Mouse (Mus musculus): ENCODE measurements at regions not wholly inside any gene's neighbourhood (a gene's known extent, or its start where the extent isn't known, plus 50 kb on each side); places are given as distances from the start of the nearest gene placed in this dataset.

DNA sequence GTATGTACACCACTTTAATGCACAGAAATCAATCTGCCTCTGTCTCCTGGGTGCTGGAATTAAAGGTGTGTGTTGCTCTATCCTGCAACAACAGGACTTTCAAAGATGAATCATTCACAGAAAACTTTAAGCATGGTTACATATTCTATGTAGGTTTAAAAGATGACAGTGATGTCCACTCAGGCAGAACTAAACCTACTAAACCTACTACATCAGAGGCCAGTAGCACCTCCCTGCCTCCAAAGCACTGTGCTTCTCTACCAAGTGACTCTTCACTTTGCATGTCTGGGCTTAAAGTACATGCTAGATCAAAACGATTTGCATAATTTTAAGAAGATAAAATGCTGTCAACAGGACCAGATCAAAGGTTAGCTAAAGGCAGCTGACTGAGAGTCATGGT is 156.0 kb upstream of the Cttnbp2 start:
- WGBS: 79% methylated on average over 1 of the region's 1 CpGs
- no peak for DNase-seq (ENCODE audit: low read depth, low spot score)

DNA sequence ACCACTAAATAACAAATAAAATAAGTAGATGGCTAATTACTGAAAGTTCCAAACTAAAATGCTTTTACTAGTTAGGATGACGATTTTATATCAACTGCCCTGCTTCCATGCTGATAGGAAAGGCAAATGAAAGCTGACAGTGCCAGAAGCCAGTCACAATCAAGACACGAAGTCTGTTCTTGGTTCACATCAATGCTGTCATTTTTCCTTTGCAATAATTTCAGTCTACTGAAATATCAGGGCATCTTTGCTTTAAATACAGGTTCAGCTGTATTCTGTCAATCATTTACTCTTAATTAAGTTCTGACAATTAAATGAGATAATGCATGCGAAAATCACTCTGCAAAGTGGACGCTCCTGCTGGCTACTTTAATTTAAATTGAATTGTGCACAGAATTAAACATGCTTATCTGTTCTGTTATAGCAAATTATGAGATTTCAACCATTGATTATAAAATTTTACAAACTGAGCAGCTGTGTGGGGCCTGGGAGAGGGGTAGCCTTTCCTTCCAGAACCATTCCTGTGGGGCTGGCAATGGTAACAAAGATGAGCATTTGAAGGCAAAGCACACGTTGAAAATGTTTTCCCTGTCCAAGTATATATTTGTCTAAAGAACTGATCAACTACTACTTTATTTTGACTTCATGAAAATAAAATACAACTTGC is 160.1 kb upstream of the Cttnbp2 start:
- DNase-seq (ENCODE audit: low read depth, low spot score): no peak
- WGBS: 60% methylated on average over 5 of the region's 5 CpGs

DNA sequence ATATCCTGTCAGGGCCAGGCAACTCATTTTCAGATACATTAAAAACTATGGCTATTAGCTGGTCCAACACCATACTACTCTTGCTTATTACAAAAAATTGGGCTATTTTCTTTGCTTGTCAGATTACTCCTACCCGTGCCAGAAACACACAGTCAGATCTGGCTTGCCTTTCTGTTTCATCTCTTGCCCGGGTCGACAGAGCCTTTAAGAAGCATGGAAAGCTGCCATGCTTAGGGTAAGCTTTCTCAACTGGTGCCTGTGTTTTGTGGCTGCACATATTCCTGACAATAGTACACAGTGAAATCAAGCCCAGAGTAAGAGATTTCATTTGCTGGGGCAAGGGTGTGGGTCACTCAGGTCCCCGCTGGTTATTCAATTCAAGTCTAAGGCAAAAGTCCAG is 162.5 kb upstream of the Cttnbp2 start:
- DNase-seq (ENCODE audit: low read depth, low spot score): no peak
- 80% methylated on average over 4 of the region's 4 CpGs for WGBS

DNA sequence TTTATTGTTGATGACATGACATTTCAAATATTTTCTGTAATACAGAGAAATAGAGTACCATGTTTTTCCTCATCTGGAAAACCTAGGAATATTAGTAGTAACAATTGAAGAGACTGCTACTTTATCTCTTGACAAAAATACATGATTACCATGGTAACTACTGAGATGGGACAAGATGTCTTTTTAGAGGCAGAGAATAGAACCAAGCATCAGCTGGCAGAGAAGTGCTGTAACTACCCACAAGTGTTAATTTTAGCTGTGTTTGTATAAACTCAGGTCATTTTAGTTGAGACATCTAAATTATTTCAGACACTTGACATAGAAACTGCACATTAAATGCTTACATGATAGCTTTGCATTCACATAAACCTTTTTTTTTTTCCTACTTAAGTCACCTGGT is 166.1 kb upstream of the Cttnbp2 start:
- no peak for DNase-seq (ENCODE audit: low read depth, low spot score)

DNA sequence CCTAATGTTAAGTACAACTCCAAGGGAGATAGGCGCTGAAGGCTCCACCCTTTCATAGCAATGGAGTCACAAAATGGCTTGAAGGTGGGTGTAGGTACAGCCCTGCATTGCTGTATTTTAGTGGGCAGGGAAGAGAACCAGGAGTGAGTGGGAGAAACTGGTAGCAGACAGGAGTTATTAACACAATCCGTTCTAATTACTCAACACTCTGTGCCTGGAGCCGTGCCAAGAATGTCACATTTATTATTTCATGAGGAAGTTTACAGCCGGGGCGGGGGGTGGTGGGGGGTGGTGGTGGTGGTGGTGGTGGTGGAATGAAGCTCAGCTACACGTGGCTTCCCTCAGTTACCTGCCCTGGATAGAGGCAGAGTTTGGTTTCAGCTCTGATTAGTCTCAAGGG is 166.3 kb upstream of the Lsm8 start:
- 18% methylated on average over 6 of the region's 6 CpGs for WGBS
- DNase-seq (ENCODE audit: low read depth, low spot score): no peak

DNA sequence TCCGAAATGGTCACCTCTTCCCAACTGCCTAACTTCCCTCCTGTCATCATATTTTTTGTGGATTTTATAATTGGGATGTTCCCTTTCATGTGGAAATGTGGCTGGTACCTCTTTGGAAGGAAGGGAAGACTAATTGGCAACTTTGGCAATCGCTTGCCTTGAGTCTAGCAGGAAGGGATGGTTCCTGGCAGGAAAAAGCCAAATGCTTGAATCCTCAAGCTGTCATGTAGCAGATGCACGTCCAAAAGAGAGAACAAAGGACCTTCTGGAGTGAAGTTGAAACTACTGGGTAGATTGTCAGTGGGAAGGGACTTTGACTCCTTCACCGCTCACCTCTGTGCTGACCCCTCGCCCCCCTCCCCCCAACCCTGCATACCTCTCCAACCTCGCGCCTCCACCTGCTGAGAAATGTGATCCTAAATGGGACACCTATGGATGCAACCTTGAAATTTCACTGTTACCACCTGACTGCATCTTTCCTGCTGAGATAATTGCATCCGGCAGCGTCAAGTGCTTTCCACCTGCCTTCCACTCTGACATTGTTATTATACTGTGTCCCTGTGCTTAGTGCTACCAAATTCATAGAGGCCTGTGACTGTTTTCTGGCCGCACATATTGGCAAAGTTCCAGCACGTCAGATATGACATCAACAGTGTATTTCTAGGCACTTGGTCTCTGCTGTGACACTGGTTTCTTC is 159.6 kb upstream of the Lsm8 start:
- no peak for DNase-seq (ENCODE audit: low read depth, low spot score)
- 47% methylated on average over 11 of the region's 11 CpGs for WGBS

DNA sequence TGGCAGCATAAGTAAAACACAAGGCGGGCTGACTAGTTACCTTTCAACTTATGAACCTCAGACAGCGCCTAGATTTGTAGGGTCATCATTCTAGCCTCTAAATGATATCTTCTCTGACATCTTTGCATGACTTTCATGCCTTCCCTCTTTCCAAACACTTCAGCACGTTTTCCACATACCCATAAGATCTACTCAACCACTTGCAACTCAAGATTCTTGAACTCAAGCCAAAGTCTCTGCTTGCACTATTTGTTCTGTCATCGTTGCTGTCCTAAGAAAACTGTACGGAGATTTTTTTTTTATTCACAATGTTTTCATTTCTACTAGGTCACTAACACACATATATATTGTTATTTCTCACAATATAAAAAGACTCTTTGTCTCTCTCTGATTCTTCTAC is 150.8 kb upstream of the Lsm8 start:
- WGBS: 44% methylated on average over 5 of the region's 5 CpGs
- DNase-seq (ENCODE audit: low read depth, low spot score): no peak

DNA sequence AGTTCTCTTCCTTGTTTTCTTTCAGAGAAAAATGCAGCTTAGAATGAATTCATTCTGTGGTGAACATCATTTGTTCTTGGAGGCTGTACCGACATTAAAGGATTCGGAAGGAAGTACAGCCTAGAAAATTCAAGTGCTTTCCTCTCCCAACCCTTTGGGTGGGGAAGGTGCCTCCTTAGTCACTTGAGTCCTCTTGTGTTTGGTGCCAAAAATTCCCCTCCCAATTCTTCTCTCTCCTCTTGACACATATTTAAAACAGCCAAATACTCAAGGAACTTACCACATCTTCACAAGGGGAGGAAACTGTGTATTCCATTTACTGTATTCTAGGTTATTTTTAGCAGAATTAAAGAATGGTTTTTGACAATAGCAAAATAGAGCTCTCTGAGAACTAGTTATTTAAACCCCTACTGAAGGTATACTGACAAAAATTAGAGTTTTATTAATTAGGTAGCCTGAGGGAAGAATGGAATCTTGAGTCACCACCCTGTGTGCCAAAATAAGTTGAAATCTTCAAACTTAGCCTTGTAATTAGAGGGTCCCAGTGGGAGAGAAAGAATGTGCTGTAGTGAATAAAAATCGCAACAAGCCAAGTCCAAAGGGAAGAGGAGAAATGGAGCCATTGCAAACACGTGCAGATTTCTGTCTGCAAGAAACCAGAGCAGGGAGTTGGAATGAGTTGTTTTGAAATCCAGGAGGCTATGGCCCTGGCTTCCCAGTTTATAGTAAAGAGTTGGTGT is 149.2 kb upstream of the Lsm8 start:
- no peak for DNase-seq (ENCODE audit: low read depth, low spot score)
- 60% methylated on average over 4 of the region's 4 CpGs for WGBS

DNA sequence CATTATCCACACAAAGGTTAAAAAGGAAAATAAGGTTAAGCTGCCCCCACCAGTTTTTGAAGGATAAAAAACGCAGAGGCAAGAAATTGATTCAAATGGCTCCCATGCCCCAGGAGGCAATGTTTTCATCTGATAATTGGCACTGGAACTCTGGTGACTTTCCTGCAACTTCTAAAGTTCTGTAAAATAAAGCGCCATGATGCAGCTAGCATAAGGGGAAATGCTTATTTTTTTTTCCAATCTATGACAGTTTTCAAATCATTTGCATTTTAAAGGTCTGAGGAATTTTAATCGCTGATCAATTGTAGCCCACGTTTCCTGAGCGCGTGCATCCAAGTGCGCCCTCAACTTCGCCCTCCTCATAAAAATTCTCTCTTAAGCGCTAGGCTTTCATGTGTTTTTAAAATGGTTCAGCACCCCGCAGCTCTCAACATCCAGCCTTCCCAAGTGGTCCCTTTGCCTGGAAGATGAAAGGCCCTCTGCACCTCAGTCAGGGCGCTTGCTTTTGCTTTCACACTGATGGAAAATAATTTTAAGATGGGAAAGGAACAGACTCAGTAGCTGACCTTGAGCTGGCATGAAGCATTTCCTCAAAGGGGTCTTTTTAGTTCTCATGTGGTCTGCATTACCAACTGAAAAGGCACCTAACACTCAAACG is 148.5 kb upstream of the Lsm8 start:
- DNase-seq (ENCODE audit: low read depth, low spot score): no peak

DNA sequence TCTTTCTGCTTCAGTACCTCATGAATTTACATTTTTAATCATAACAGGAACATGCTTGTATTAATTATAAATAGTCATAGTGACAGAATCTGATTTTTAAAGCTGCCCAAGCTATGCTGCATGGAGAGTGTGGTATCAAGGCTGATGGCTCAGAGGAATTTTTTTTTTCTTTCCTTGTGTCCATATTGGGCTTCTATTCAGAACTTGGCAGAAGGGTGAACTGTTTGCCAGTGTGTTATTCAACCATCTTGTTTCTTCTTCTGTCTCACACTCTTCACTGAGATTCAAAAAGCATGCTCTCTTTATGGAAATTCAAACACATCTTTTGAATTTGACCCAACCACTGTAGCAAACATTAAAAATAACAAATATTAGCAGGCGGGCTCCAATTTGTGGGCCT is 137.6 kb upstream of the Lsm8 start:
- no peak for DNase-seq (ENCODE audit: low read depth, low spot score)
- WGBS: 94% methylated on average over 1 of the region's 1 CpGs

More for the DNA sequence above, 148.5 kb upstream of the Lsm8 start:
- WGBS: 29% methylated on average over 12 of the region's 12 CpGs

DNA sequence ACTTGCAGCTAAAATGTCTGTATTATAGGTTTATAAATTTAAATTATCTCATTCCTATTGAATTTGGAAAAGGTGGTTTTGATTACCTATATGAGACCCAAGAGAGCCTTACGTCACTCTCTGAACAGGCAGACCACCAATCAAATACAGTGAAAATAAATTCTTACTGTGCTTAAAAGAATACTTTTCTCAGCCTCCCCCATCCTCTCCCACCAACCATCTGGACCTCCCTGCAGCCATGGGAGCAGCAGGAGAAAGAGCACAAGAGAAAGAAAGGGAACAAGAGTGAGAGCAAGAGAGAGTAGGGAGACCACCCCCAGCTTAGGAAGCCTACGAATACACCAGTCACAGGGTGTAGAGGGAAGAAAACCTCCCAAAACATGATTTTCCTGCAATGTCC is 99.5 kb upstream of the Lsm8 start:
- DNase-seq (ENCODE audit: low read depth, low spot score): no peak
- WGBS: 82% methylated on average over 2 of the region's 2 CpGs

DNA sequence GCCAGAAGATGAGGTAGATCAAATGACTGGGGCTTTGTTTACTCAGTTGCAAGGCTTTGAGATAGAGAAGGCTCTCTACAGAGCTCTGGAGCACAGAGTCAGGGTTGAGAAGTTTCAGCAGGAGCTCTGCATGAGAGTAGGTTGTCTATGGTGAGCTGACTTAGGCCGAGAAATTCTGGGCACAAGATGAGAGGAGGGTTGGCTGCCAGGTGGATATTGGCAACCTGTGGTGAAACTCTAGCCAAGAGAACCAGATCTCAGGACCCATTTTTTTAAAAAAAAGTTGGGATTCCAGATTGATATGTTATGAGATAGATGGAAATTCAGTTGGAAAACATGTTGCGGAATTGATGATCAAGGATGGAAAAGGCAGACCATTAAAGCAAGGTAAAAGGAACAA is 83.8 kb upstream of the Lsm8 start:
- WGBS: 91% methylated on average over 2 of the region's 2 CpGs
- no peak for DNase-seq (ENCODE audit: low read depth, low spot score)

DNA sequence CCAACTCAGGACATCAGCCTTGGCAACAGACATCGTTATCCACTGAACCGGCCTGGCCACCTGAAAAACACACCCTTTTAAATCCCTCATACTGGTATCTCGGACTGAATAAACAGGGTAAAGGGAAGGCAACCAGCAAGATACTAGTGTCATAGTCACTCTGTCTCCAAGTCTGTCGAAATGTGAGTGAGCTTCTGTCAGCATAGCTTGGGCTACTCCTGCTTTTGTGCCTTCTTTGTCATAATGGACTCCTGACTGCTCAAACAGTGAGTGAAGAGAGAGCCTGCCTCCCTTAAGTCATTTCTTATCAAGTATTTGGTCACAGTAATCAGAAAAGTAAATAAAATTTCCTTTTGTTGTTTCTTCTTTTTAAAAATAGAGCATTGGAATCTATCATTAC is 53.0 kb upstream of the Lsm8 start:
- no peak for DNase-seq (ENCODE audit: low read depth, low spot score)
- WGBS: 51% methylated on average over 4 of the region's 4 CpGs

DNA sequence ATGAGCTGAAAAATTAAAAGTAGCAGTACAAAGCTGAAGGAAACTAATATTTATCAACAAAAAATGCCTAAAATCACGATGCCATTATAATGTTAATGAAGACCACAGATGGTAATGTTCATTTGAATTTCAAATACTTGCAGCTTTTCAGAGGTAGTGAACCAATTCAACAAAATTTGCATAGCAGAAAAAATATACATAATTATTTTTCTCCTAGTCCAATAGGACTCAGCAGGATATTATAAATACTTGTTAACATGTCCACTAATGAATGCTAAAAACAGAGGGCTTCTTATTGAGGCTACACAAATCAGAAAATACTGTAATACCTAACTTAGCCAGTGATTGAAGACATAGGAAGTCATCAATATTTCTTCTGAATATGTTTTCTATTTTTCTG is 52.5 kb upstream of the Lsm8 start:
- WGBS: 60% methylated on average over 1 of the region's 1 CpGs
- no peak for DNase-seq (ENCODE audit: low read depth, low spot score)

DNA sequence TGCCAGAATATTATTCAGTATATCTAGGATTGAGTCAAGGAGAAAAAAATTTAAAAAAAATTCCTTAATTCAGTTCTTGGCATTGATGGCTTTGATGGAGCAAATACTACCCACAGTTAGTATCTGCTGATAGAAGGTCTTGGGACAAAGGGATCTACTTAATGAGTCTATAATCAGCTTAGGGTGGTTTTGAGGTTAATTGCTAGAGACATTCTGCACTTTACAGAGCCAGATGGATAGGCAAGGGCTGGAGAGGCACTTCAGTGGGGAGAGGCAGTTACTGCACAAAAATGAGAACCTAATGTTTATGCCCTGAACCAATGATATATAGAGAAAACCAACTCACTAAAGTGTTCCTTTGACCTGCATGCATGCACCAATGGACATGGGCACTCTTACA is 51.8 kb upstream of the Lsm8 start:
- no peak for DNase-seq (ENCODE audit: low read depth, low spot score)

All from large intestine, adult 2 months (tissue).